16 mouse cellular contexts compared by ENCODE assay signal in the genomic region with DNA sequence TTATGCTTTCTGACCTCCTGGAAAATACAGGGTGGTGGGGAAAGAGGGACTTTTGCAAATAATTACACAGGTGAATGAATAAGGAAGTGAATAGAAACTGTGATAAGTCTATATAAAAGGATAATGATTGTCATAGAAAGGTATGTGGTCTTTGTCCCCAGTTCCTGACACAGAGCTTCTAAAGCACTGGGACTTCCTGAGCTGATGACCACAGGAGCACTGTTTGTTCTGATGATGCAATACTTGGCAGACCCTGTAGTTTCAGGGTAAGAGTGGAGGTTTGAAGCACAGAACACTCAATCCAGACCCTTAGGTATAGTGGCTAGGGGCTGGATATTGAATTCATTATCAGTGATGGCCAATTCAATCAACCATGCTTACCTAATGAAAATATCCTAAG.
A peak's percentile ranks its signal among the peaks of the same experiment; 100 is the strongest.
DNase-seq lines count a peak whose midpoint lies in the region; ATAC-seq and TF ChIP-seq lines count a peak whose summit lies in the region.
"Had no signal": no experiment of that assay in that cellular context is flagged by ENCODE, and none has a peak within 500 bp of the region (broad histone marks: within the 10 kb centered on the region; RNA-seq: fewer than 3 reads in every experiment).

No protein-coding gene starts in this region.

- DNase-seq in lung, embryonic 14.5 days, result peak; percentile 18
- no peak for DNase-seq in lung, adult 2 months
- no peak for DNase-seq in liver, embryonic 11.5 days (ENCODE audit: low spot score)
- peak; percentile 19 for DNase-seq in lung, postnatal 10 days
- no peak for DNase-seq in T-cell, adult 2 months (ENCODE audit: low spot score)
- no peak for DNase-seq in natural killer cell, adult 2 months (ENCODE audit: low spot score in 2 of 2)
- no peak for DNase-seq in right cerebral cortex, postnatal 14 days
- DNase-seq: adrenal gland, postnatal 10 days; cerebellum, adult 2 months; thymus, postnatal 36 days had no signal

- no peak overlapping the region for H3K27ac ChIP-seq in lung, embryonic 14.5 days (ENCODE audit: low read depth)
- H3K27ac ChIP-seq in liver, embryonic 11.5 days (ENCODE audit: low read depth, low read length), result no peak overlapping the region
- H3K27ac ChIP-seq: forebrain, embryonic 10.5 days; limb, embryonic 10.5 days had no signal

- H3K9ac ChIP-seq in lung, embryonic 14.5 days, result no peak overlapping the region
- no peak overlapping the region for H3K9ac ChIP-seq in liver, embryonic 11.5 days (ENCODE audit: low read depth, low read length)
- H3K9ac ChIP-seq: heart, embryonic 12.5 days had no signal

- no peaks in the 10 kb centered on the region for H3K9me3 ChIP-seq in lung, embryonic 14.5 days (ENCODE audit: low read depth, low read length)
- H3K9me3 ChIP-seq in liver, embryonic 11.5 days (ENCODE audit: control insufficient read depth, low read length), result no peaks in the 10 kb centered on the region
- H3K9me3 ChIP-seq: forebrain, embryonic 10.5 days; heart, embryonic 12.5 days; limb, embryonic 10.5 days; megakaryocyte, embryonic 14.5 days had no signal

- H3K4me3 ChIP-seq in lung, embryonic 14.5 days (ENCODE audit: low read depth, low read length), result no peak overlapping the region
- no peak overlapping the region for H3K4me3 ChIP-seq in lung, adult 2 months (replicated peaks; ENCODE audit: extremely low read depth, low read depth, low read length)
- H3K4me3 ChIP-seq in liver, embryonic 11.5 days (ENCODE audit: low read depth, low read length), result no peak overlapping the region
- H3K4me3 ChIP-seq: forebrain, embryonic 10.5 days; heart, embryonic 12.5 days; limb, embryonic 10.5 days; megakaryocyte, embryonic 14.5 days had no signal

- no peak overlapping the region for H3K4me2 ChIP-seq in lung, embryonic 14.5 days
- no peak overlapping the region for H3K4me2 ChIP-seq in liver, embryonic 11.5 days
- H3K4me2 ChIP-seq: heart, embryonic 12.5 days had no signal

- ATAC-seq in lung, embryonic 14.5 days (ENCODE audit: insufficient read depth), result peak; percentile 32; the same call in 1 of the 2 replicates
- ATAC-seq in liver, embryonic 11.5 days (replicated peaks; ENCODE audit: low FRiP score), result peak; percentile 69
- ATAC-seq: inflammation-experienced regulatory T-cells, adult 6 months had no signal

- TF ChIP-seq CTCF in lung, embryonic 14.5 days (IDR thresholded peaks at IDR 0.05; ENCODE audit: low read depth), result no peak
- TF ChIP-seq CTCF in lung, adult 2 months (IDR thresholded peaks at IDR 0.05; ENCODE audit: insufficient read depth, low read length), result no peak

- no peaks in the 10 kb centered on the region for H3K4me1 ChIP-seq in lung, embryonic 14.5 days (ENCODE audit: insufficient read depth)
- H3K4me1 ChIP-seq in lung, adult 2 months (ENCODE audit: control insufficient read depth, insufficient read depth, low read length), result peaks cover 3% of the 10 kb centered on the region
- no peaks in the 10 kb centered on the region for H3K4me1 ChIP-seq in liver, embryonic 11.5 days (replicated peaks; ENCODE audit: control insufficient read depth, insufficient read depth, low read length)
- H3K4me1 ChIP-seq: forebrain, embryonic 10.5 days; heart, embryonic 12.5 days; limb, embryonic 10.5 days; megakaryocyte, embryonic 14.5 days had no signal

- no peak for TF ChIP-seq POLR2A in lung, adult 2 months (IDR thresholded peaks at IDR 0.05; ENCODE audit: borderline replicate concordance, extremely low read depth, low read depth, low read length)

- H3K36me3 ChIP-seq in lung, embryonic 14.5 days (ENCODE audit: insufficient read depth), result no peaks in the 10 kb centered on the region
- H3K36me3 ChIP-seq in liver, embryonic 11.5 days (ENCODE audit: control insufficient read depth, insufficient read depth, low read length), result no peaks in the 10 kb centered on the region
- H3K36me3 ChIP-seq: forebrain, embryonic 10.5 days; G1E; heart, embryonic 12.5 days; limb, embryonic 10.5 days had no signal

- H3K27me3 ChIP-seq in lung, embryonic 14.5 days (ENCODE audit: insufficient read depth, low read length), result no peaks in the 10 kb centered on the region
- H3K27me3 ChIP-seq in liver, embryonic 11.5 days (replicated peaks; ENCODE audit: control insufficient read depth, insufficient read depth, low read length), result no peaks in the 10 kb centered on the region
- H3K27me3 ChIP-seq: heart, embryonic 12.5 days; megakaryocyte, embryonic 14.5 days had no signal

Comparison
In these comparisons a context has a peak if more than half of its experiments do, and no peak if none do; other contexts are left out.
1. DNase-seq: peak in lung, embryonic 14.5 days (single experiment) and lung, postnatal 10 days (single experiment); none in lung, adult 2 months (single experiment), liver, embryonic 11.5 days (single experiment), T-cell, adult 2 months (single experiment), natural killer cell, adult 2 months (0 of 2) and right cerebral cortex, postnatal 14 days (single experiment).